Mouse (Mus musculus): ENCODE data around the gene Zfp446. TPM values are rescaled to one million over a fixed set of nuclear protein-coding genes. Genes with fewer than 3 reads are reported as not detected.

Gene Zfp446
- polyA plus RNA-seq, 1 experiment: 10.8 TPM

GRCm38 (mm10) chr7:12949032-12949871 is 28.4 kb upstream of the Zfp446 start:
- 8% methylated on average over 35 of the region's 35 CpGs for WGBS
- TF ChIP-seq CTCF (IDR thresholded peaks at IDR 0.05; ENCODE audit: borderline replicate concordance, control insufficient read depth, extremely low read depth, insufficient read depth, low read length, poor library complexity) (no peak), POLR2A (IDR thresholded peaks at IDR 0.05; ENCODE audit: control insufficient read depth, extremely low read depth, insufficient read depth, low read length, poor library complexity) (peak; percentile 80)
- H3K4me3 ChIP-seq (ENCODE audit: control insufficient read depth, insufficient read depth, low read length): peak overlapping the region; percentile 69
- H3K27me3 ChIP-seq (ENCODE audit: control insufficient read depth, insufficient read depth, low read length): no peaks in the 10 kb centered on the region
- no peaks in the 10 kb centered on the region for H3K36me3 ChIP-seq (ENCODE audit: control insufficient read depth, insufficient read depth, low read length)
- peak overlapping the region; percentile 33 for H3K27ac ChIP-seq (ENCODE audit: control insufficient read depth, insufficient read depth, low read length)
- DNase-seq: peak; percentile 94
- peaks cover 8% of the 10 kb centered on the region for H3K4me1 ChIP-seq (replicated peaks; ENCODE audit: control insufficient read depth, insufficient read depth, low read length)

GRCm38 (mm10) chr7:12949872-12950229 is 27.8 kb upstream of the Zfp446 start:
- H3K4me1 ChIP-seq (replicated peaks; ENCODE audit: control insufficient read depth, insufficient read depth, low read length): peaks cover 8% of the 10 kb centered on the region
- WGBS: 1% methylated on average over 16 of the region's 16 CpGs
- peak overlapping the region; percentile 33 for H3K27ac ChIP-seq (ENCODE audit: control insufficient read depth, insufficient read depth, low read length)
- H3K36me3 ChIP-seq (ENCODE audit: control insufficient read depth, insufficient read depth, low read length): no peaks in the 10 kb centered on the region
- no peak for DNase-seq
- peak overlapping the region; percentile 69 for H3K4me3 ChIP-seq (ENCODE audit: control insufficient read depth, insufficient read depth, low read length)
- TF ChIP-seq CTCF (IDR thresholded peaks at IDR 0.05; ENCODE audit: borderline replicate concordance, control insufficient read depth, extremely low read depth, insufficient read depth, low read length, poor library complexity) (no peak), POLR2A (IDR thresholded peaks at IDR 0.05; ENCODE audit: control insufficient read depth, extremely low read depth, insufficient read depth, low read length, poor library complexity) (no peak)
- H3K27me3 ChIP-seq (ENCODE audit: control insufficient read depth, insufficient read depth, low read length): no peaks in the 10 kb centered on the region

- peaks cover 4% of the 10 kb centered on the region; the same call in 1 of the 2 replicates for H3K4me1 ChIP-seq (replicated peaks; ENCODE audit: control insufficient read depth, insufficient read depth, low read length)
- WGBS: 25% methylated on average over 3 of the region's 3 CpGs
- DNase-seq: no peak
- no peaks in the 10 kb centered on the region for H3K27me3 ChIP-seq (ENCODE audit: control insufficient read depth, insufficient read depth, low read length)
- no peaks in the 10 kb centered on the region for H3K36me3 ChIP-seq (ENCODE audit: control insufficient read depth, insufficient read depth, low read length)
- no peak overlapping the region for H3K4me3 ChIP-seq (ENCODE audit: control insufficient read depth, insufficient read depth, low read length)
- no peak for TF ChIP-seq CTCF (IDR thresholded peaks at IDR 0.05; ENCODE audit: borderline replicate concordance, control insufficient read depth, extremely low read depth, insufficient read depth, low read length, poor library complexity)
- H3K27ac ChIP-seq (ENCODE audit: control insufficient read depth, insufficient read depth, low read length): no peak overlapping the region
Observed at GRCm38 (mm10) chr7:12954896-12955295, 22.8 kb upstream of the Zfp446 start.

- WGBS: 80% methylated on average over 5 of the region's 5 CpGs
- no peaks in the 10 kb centered on the region for H3K27me3 ChIP-seq (ENCODE audit: control insufficient read depth, insufficient read depth, low read length)
Observed at GRCm38 (mm10) chr7:12957511-12957910, 20.1 kb upstream of the Zfp446 start.

GRCm38 (mm10) chr7:12958948-12959347 is 18.7 kb upstream of the Zfp446 start:
- TF ChIP-seq POLR2A (IDR thresholded peaks at IDR 0.05; ENCODE audit: control insufficient read depth, extremely low read depth, insufficient read depth, low read length, poor library complexity) (no peak), CTCF (IDR thresholded peaks at IDR 0.05; ENCODE audit: borderline replicate concordance, control insufficient read depth, extremely low read depth, insufficient read depth, low read length, poor library complexity) (no peak)
- 79% methylated on average over 4 of the region's 4 CpGs for WGBS
- Histone ChIP-seq H3K36me3 (ENCODE audit: control insufficient read depth, insufficient read depth, low read length) (no peaks in the 10 kb centered on the region), H3K27me3 (ENCODE audit: control insufficient read depth, insufficient read depth, low read length) (no peaks in the 10 kb centered on the region), H3K4me3 (ENCODE audit: control insufficient read depth, insufficient read depth, low read length) (no peak overlapping the region), H3K27ac (ENCODE audit: control insufficient read depth, insufficient read depth, low read length) (no peak overlapping the region), H3K4me1 (replicated peaks; ENCODE audit: control insufficient read depth, insufficient read depth, low read length) (peaks cover 8% of the 10 kb centered on the region; the same call in 1 of the 2 replicates)
- DNase-seq: no peak

More at GRCm38 (mm10) chr7:12957511-12957910, 20.1 kb upstream of the Zfp446 start:
- Histone ChIP-seq H3K4me3 (ENCODE audit: control insufficient read depth, insufficient read depth, low read length) (no peak overlapping the region), H3K4me1 (replicated peaks; ENCODE audit: control insufficient read depth, insufficient read depth, low read length) (peaks cover 7% of the 10 kb centered on the region; the same call in 1 of the 2 replicates), H3K36me3 (ENCODE audit: control insufficient read depth, insufficient read depth, low read length) (no peaks in the 10 kb centered on the region), H3K27ac (ENCODE audit: control insufficient read depth, insufficient read depth, low read length) (no peak overlapping the region)
- no peak for TF ChIP-seq POLR2A (IDR thresholded peaks at IDR 0.05; ENCODE audit: control insufficient read depth, extremely low read depth, insufficient read depth, low read length, poor library complexity)
- TF ChIP-seq CTCF (IDR thresholded peaks at IDR 0.05; ENCODE audit: borderline replicate concordance, control insufficient read depth, extremely low read depth, insufficient read depth, low read length, poor library complexity): no peak
- DNase-seq: no peak

GRCm38 (mm10) chr7:12959718-12960117 is 17.9 kb upstream of the Zfp446 start:
- Histone ChIP-seq H3K27me3 (ENCODE audit: control insufficient read depth, insufficient read depth, low read length) (no peaks in the 10 kb centered on the region), H3K4me1 (replicated peaks; ENCODE audit: control insufficient read depth, insufficient read depth, low read length) (peaks cover 8% of the 10 kb centered on the region; the same call in 1 of the 2 replicates), H3K36me3 (ENCODE audit: control insufficient read depth, insufficient read depth, low read length) (no peaks in the 10 kb centered on the region), H3K4me3 (ENCODE audit: control insufficient read depth, insufficient read depth, low read length) (no peak overlapping the region), H3K27ac (ENCODE audit: control insufficient read depth, insufficient read depth, low read length) (no peak overlapping the region)
- 91% methylated on average over 4 of the region's 4 CpGs for WGBS
- DNase-seq: no peak
- TF ChIP-seq POLR2A (IDR thresholded peaks at IDR 0.05; ENCODE audit: control insufficient read depth, extremely low read depth, insufficient read depth, low read length, poor library complexity): no peak
- no peak for TF ChIP-seq CTCF (IDR thresholded peaks at IDR 0.05; ENCODE audit: borderline replicate concordance, control insufficient read depth, extremely low read depth, insufficient read depth, low read length, poor library complexity)
